Mouse (Mus musculus): ENCODE measurements at regions not wholly inside any gene's neighbourhood (a gene's known extent, or its start where the extent isn't known, plus 50 kb on each side); places are given as distances from the start of the nearest gene placed in this dataset.

- no peak for TF ChIP-seq CTCF (IDR thresholded peaks at IDR 0.05; ENCODE audit: low read depth, low read length)
- no peak for TF ChIP-seq GATA2 (IDR thresholded peaks at IDR 0.05; ENCODE audit: borderline replicate concordance, low read depth, low read length)
- no peak for TF ChIP-seq TAL1 (conservative IDR thresholded peaks at IDR 0.05; ENCODE audit: low read depth, low read length)
- TF ChIP-seq GATA1 (IDR thresholded peaks at IDR 0.05; ENCODE audit: borderline replicate concordance, low read length), result no peak
Measured at GRCm38 (mm10) chr9:41785131-41785530, 339.0 kb downstream of the Sorl1 start.

Data from G1E (cell line).